Mouse (Mus musculus) forebrain, embryonic 14.5 days (tissue): ENCODE results near the gene Robo2. TPM values are rescaled to one million over a fixed set of nuclear protein-coding genes. Genes with fewer than 3 reads are reported as not detected.

Experiments
- ATAC-seq: fragments of 200-750 bp; cut with Nextera tagmentation; 2 replicates; pipeline ENCODE4 v1.8.0; 2017; ENCODE audit warnings: mild to moderate bottlenecking, moderate library complexity
- DNase-seq: peaks from one replicate; pipeline ENCODE4 v3.0.0-alpha.2; 2015; ENCODE audit warnings: low spot score
- H3K27ac ChIP-seq: fragments of 300-500 bp; sonication (generic); 2 replicates; pipeline ENCODE4 v1.5.1; 2014; ENCODE audit warnings: low read depth, mild to moderate bottlenecking, control low read depth, low read length, moderate library complexity
- H3K27me3 ChIP-seq: fragments of 300-500 bp; sonication (generic); replicated peaks from 2 replicates; pipeline ENCODE4 v1.6.1; 2014; ENCODE audit warnings: low read length, control low read depth, mixed read lengths; ENCODE audit not compliant: control insufficient read depth, insufficient read depth
- H3K36me3 ChIP-seq: fragments of 300-500 bp; sonication (generic); 2 replicates; pipeline ENCODE4 v1.6.1; 2014; ENCODE audit warnings: low read length, control low read depth; ENCODE audit not compliant: control insufficient read depth, insufficient read depth
- H3K4me1 ChIP-seq: fragments of 300-500 bp; sonication (generic); 2 replicates; pipeline ENCODE4 v1.6.1; 2014; ENCODE audit warnings: antibody characterized with exemption, low read length, control low read depth; ENCODE audit not compliant: control insufficient read depth, insufficient read depth
- H3K4me2 ChIP-seq: fragments of 300-500 bp; sonication (generic); 2 replicates; pipeline ENCODE4 v1.6.1; 2014; ENCODE audit warnings: mild to moderate bottlenecking, control low read depth, low read length
- H3K4me3 ChIP-seq: fragments of 300-500 bp; sonication (generic); 2 replicates; pipeline ENCODE4 v1.5.1; 2014; ENCODE audit warnings: low read depth, low read length, control low read depth
- H3K9ac ChIP-seq: fragments of 300-500 bp; sonication (generic); 2 replicates; pipeline ENCODE4 v1.6.1; 2014; ENCODE audit warnings: mild to moderate bottlenecking, low read length, control low read depth, moderate library complexity
- H3K9me3 ChIP-seq: fragments of 300-500 bp; sonication (generic); replicated peaks from 2 replicates; pipeline ENCODE4 v1.6.1; 2016; ENCODE audit warnings: low read length, control low read depth, mixed read lengths; ENCODE audit not compliant: control insufficient read depth
- WGBS: fragments of 180-500 bp; shearing (Covaris S2); extraction: QIAGEN DNeasy Blood & Tissue Kit; methylation state at CpG from one replicate; pipeline ENCODE4 v1.1.7; 2014; 5-methylcytosine and 5-hydroxymethylcytosine counted together
- polyA plus RNA-seq: library from polyadenylated mRNA; unstranded; fragments of >200 nt; fragmentation: Nextera tagmentation; extraction: Ambion mirVana; gene quantifications from 2 replicates; pipeline ENCODE4 v1.2.1, GENCODE M21; 2014

Robo2 gene
- polyA plus RNA-seq, 1 experiment from 2014 or later, result 64.7 TPM

GRCm38 (mm10) chr16:74237411-74237930 lies 174.2 kb downstream of the Robo2 start:
- no peaks in the 10 kb centered on the region for H3K36me3 ChIP-seq
- no peak overlapping the region for H3K4me2 ChIP-seq
- no peak overlapping the region for H3K27ac ChIP-seq
- no peaks in the 10 kb centered on the region for H3K9me3 ChIP-seq
- ATAC-seq (no peak), DNase-seq (no peak)
- H3K27me3 ChIP-seq, result no peaks in the 10 kb centered on the region
- WGBS, result 97% methylated on average over 2 of the region's 2 CpGs
- no peak overlapping the region for H3K4me3 ChIP-seq
- no peak overlapping the region for H3K9ac ChIP-seq
- H3K4me1 ChIP-seq, result peaks cover 3% of the 10 kb centered on the region; the same call in 1 of the 2 replicates

GRCm38 (mm10) chr16:74234393-74235059 lies 177.1 kb downstream of the Robo2 start:
- Histone ChIP-seq H3K4me1 (peaks cover 3% of the 10 kb centered on the region; the same call in 1 of the 2 replicates), H3K27ac (peak overlapping the region; percentile 46; the same call in 1 of the 2 replicates), H3K9ac (no peak overlapping the region), H3K9me3 (no peaks in the 10 kb centered on the region), H3K4me2 (no peak overlapping the region), H3K36me3 (no peaks in the 10 kb centered on the region), H3K4me3 (no peak overlapping the region), H3K27me3 (no peaks in the 10 kb centered on the region)
- ATAC-seq (peak; percentile 76), DNase-seq (peak; percentile 61)
- 29% methylated on average over 6 of the region's 6 CpGs for WGBS

DNA sequence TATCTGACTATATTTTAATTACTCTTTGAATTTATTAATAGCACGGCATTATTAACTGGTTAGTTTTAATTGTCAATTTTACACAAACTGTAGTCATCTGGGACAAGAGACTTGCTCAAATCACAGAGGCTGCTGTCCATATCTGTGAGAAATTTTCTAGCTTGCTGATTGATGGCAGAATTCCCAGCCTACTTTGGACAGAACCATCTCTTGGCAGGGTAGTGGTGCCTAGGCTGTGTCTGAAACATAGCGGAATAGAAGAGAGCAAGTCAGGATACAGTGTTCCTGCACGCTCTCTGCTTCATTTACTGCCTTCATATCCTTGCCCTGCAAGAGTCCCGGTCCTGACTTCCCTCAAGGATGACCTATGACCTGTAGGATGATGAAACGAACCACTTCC lies 178.0 kb downstream of the Robo2 start:
- Histone ChIP-seq H3K9me3 (no peaks in the 10 kb centered on the region), H3K9ac (no peak overlapping the region), H3K4me3 (no peak overlapping the region), H3K4me2 (no peak overlapping the region), H3K27ac (no peak overlapping the region), H3K36me3 (no peaks in the 10 kb centered on the region), H3K4me1 (peaks cover 3% of the 10 kb centered on the region; the same call in 1 of the 2 replicates), H3K27me3 (no peaks in the 10 kb centered on the region)
- DNase-seq, result peak; percentile 50
- 71% methylated on average over 5 of the region's 5 CpGs for WGBS
- ATAC-seq, result no peak

GRCm38 (mm10) chr16:74227285-74227684 lies 184.3 kb downstream of the Robo2 start:
- H3K27ac ChIP-seq, result no peak overlapping the region
- no peaks in the 10 kb centered on the region for H3K36me3 ChIP-seq
- no peaks in the 10 kb centered on the region for H3K9me3 ChIP-seq
- no peak overlapping the region for H3K4me2 ChIP-seq
- no peak overlapping the region for H3K4me3 ChIP-seq
- ATAC-seq (no peak), DNase-seq (peak; percentile 57)
- H3K9ac ChIP-seq, result no peak overlapping the region
- no peaks in the 10 kb centered on the region for H3K4me1 ChIP-seq
- no peaks in the 10 kb centered on the region for H3K27me3 ChIP-seq

DNA sequence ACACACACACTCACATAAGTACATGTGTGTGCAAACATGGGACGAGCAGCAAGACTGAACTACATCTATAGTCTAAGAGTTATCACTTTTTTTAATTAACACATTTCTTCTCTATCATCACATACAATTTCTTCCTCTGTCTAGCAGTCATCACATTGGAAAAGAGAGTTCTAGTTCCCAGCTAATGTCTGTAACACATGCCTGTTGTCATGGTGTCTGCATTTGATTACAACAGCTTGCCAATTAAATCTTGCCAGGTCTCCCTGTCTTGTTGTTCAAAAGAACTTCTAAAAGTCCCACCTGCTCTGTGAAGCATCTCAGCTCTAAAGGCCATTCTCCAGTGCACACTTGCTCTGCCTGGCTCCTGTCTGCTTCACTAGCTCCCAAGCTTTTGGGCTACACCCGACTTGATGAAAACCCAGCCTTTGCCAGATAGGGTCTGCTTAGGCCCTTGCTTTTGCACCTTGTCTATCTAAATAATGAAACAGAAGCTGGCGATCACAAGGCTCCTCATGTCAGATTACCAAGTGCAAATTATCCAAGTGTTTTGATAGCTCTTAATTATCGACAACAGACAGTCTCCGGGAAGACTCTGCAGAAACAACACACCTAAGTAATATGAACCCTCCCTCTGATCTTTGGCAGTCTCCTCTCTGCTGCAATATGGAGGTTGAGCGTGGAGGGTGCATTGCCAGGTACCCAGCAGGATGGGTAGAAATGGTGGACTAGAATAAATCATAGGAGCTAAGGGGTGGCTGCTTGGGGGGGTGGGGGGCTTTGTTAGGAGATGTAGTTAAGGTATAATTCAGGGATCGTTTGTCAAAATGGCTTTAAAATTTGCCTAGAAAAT lies 186.0 kb downstream of the Robo2 start:
- H3K9ac ChIP-seq, result no peak overlapping the region
- 50% methylated on average over 7 of the region's 7 CpGs for WGBS
- H3K4me2 ChIP-seq, result no peak overlapping the region
- no peak overlapping the region for H3K4me3 ChIP-seq
- H3K9me3 ChIP-seq, result no peaks in the 10 kb centered on the region
- DNase-seq (peak; percentile 87), ATAC-seq (peak; percentile 95)
- H3K27ac ChIP-seq, result no peak overlapping the region
- no peaks in the 10 kb centered on the region for H3K36me3 ChIP-seq
- H3K27me3 ChIP-seq, result no peaks in the 10 kb centered on the region
- no peaks in the 10 kb centered on the region for H3K4me1 ChIP-seq

GRCm38 (mm10) chr16:74222501-74222900 lies 189.1 kb downstream of the Robo2 start:
- H3K4me1 ChIP-seq, result no peaks in the 10 kb centered on the region
- no peaks in the 10 kb centered on the region for H3K27me3 ChIP-seq
- H3K36me3 ChIP-seq, result no peaks in the 10 kb centered on the region
- 85% methylated on average over 5 of the region's 5 CpGs for WGBS
- no peaks in the 10 kb centered on the region for H3K9me3 ChIP-seq
- H3K9ac ChIP-seq, result no peak overlapping the region
- H3K27ac ChIP-seq, result no peak overlapping the region
- DNase-seq (no peak), ATAC-seq (no peak)
- H3K4me2 ChIP-seq, result no peak overlapping the region
- no peak overlapping the region for H3K4me3 ChIP-seq

GRCm38 (mm10) chr16:74216879-74217415 lies 194.7 kb downstream of the Robo2 start:
- Histone ChIP-seq H3K9me3 (no peaks in the 10 kb centered on the region), H3K4me2 (no peak overlapping the region), H3K27ac (no peak overlapping the region), H3K27me3 (no peaks in the 10 kb centered on the region), H3K4me3 (no peak overlapping the region), H3K9ac (no peak overlapping the region), H3K36me3 (no peaks in the 10 kb centered on the region), H3K4me1 (no peaks in the 10 kb centered on the region)
- 73% methylated on average over 1 of the region's 1 CpGs for WGBS
- DNase-seq (no peak), ATAC-seq (no peak)

GRCm38 (mm10) chr16:74215791-74216190 lies 195.8 kb downstream of the Robo2 start:
- H3K4me3 ChIP-seq, result no peak overlapping the region
- H3K36me3 ChIP-seq, result no peaks in the 10 kb centered on the region
- 95% methylated on average over 13 of the region's 13 CpGs for WGBS
- H3K27ac ChIP-seq, result no peak overlapping the region
- H3K9ac ChIP-seq, result no peak overlapping the region
- no peaks in the 10 kb centered on the region for H3K27me3 ChIP-seq
- DNase-seq (no peak), ATAC-seq (no peak)
- no peaks in the 10 kb centered on the region for H3K9me3 ChIP-seq
- no peak overlapping the region for H3K4me2 ChIP-seq
- H3K4me1 ChIP-seq, result no peaks in the 10 kb centered on the region
